Mouse (Mus musculus) spleen, adult 2 months (tissue): Measurements from ENCODE around the gene Hint1. TPM values are rescaled to one million over a fixed set of nuclear protein-coding genes. Genes with fewer than 3 reads are reported as not detected.
A peak's percentile ranks its signal among the peaks of the same experiment; 100 is the strongest.

ENCODE experiments used
- DNase-seq, 2 experiments: peaks; one replicate each; pipeline versions ENCODE4 v3.0.0 to v3.0.0-alpha.2; 2012 to 2021; ENCODE audit warnings: low spot score in 2 of 2, low read depth in 1 of 2
- H3K27ac ChIP-seq: fragments of 200-500 bp; 2 replicates; pipeline ENCODE4 v1.5.1; 2012; ENCODE audit warnings: low read length, inconsistent platforms; ENCODE audit not compliant: insufficient read depth
- H3K27me3 ChIP-seq: fragments of 200-500 bp; 2 replicates; pipeline ENCODE4 v1.6.1; 2012; ENCODE audit warnings: mild to moderate bottlenecking, moderate library complexity, low read length, inconsistent platforms; ENCODE audit not compliant: control insufficient read depth, insufficient read depth
- H3K36me3 ChIP-seq: fragments of 200-500 bp; 2 replicates; pipeline ENCODE4 v1.6.1; 2012; ENCODE audit warnings: mild to moderate bottlenecking, low read length, inconsistent platforms; ENCODE audit not compliant: control insufficient read depth, insufficient read depth
- H3K4me1 ChIP-seq: fragments of 200-500 bp; 2 replicates; pipeline ENCODE4 v1.6.1; 2011; ENCODE audit warnings: inconsistent platforms; ENCODE audit not compliant: control insufficient read depth, insufficient read depth, insufficient read length
- H3K4me3 ChIP-seq: fragments of 200-500 bp; 2 replicates; pipeline ENCODE4 v1.5.1; 2011; ENCODE audit warnings: mild to moderate bottlenecking, inconsistent platforms; ENCODE audit not compliant: insufficient read depth, insufficient read length; ENCODE audit errors: extremely low read depth
- CTCF ChIP-seq: fragments of 200-500 bp; IDR thresholded peaks from 2 replicates; pipeline ENCODE4 v1.5.1; 2011; ENCODE audit warnings: mild to moderate bottlenecking, inconsistent platforms; ENCODE audit not compliant: insufficient read depth, insufficient read length, insufficient replicate concordance; ENCODE audit errors: extremely low read depth
- POLR2A ChIP-seq: fragments of 200-500 bp; IDR thresholded peaks from 2 replicates; pipeline ENCODE4 v1.6.1; 2011; ENCODE audit warnings: low read depth, low read length, inconsistent platforms
- WGBS: fragments of 180-500 bp; shearing (Covaris S2); methylation state at CpG from one replicate; pipeline ENCODE4 v1.1.7; 2018; 5-methylcytosine and 5-hydroxymethylcytosine counted together
- polyA plus RNA-seq: library from polyadenylated mRNA; depleted of rRNA; stranded (reverse); fragments of >200 nt; gene quantifications from 2 replicates; pipeline ENCODE4 v1.2.3, GENCODE M21; 2012

The Hint1 gene
- polyA plus RNA-seq, 1 experiment, result 164 TPM

DNA sequence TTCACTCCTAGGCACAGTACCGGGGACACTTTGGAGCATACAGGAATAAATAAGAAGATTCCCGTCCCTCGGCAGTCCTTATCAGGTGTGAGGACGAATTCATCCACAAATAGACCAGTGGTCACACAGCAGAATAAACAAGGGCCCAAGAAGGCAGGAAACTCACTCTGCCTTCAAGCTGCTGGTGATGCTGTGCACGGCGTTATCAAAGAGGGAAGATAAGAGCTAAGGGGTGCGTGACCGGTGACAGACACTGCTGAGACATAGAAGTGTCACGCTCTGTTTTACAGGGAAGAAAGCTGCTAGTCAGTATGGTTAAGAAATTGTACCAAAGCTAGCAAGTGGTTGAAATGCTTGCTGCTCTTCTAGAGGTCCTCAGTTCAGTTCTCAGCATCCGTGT is 13.7 kb downstream of the Hint1 start:
- 75% methylated on average over 10 of the region's 10 CpGs for WGBS
- H3K27ac ChIP-seq, result no peak overlapping the region
- TF ChIP-seq CTCF, result no peak
- no peak for TF ChIP-seq POLR2A

DNA sequence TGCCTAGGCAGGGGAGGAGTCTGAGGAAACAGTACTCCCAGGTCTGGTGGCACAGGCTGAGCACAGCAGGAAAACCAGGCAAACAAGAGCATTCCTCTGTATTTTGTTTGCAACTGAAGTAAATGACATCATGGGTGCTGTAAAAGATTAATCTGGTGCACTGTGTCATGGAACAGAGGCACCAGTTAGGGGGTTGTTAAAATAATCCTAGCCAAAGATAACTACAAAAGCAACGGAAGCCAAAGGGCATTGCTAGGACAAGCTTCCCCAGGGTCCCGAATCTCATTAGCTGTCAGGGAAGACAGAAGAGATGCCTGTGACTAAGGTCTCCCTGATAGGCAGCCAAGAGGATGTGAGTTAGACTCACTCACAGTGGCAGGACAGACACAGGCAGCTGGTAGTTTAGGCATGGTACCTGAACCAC is 14.9 kb downstream of the Hint1 start:
- no peak overlapping the region for H3K27ac ChIP-seq
- DNase-seq, result no peak
- WGBS, result 84% methylated on average over 2 of the region's 2 CpGs

More for the DNA sequence above, 13.7 kb downstream of the Hint1 start:
- Histone ChIP-seq H3K27me3 (no peaks in the 10 kb centered on the region), H3K4me3 (no peak overlapping the region), H3K4me1 (peaks cover 6% of the 10 kb centered on the region; the same call in 1 of the 2 replicates), H3K36me3 (no peaks in the 10 kb centered on the region)
- DNase-seq, result no peak

DNA sequence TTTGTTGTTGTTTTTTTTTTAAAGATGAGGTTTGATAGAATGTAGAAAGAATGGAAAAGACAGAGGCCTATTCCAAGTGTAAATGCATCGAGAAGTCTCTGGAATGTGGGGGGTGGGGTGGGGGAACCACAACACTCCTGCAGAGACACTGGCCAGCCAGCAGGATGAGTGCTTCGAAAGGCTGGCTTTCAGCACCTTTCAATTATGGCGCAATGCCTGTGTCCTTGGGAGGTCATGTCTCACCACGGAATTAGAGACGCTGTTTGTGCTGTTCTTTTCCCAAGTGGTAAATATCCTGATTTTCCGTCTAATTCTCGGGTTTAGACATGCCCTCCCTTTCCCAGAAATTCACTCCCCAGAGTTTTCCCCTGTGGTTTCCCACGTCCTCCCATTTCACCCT is 16.5 kb downstream of the Hint1 start:
- DNase-seq, result no peak
- Histone ChIP-seq H3K27ac (no peak overlapping the region), H3K36me3 (no peaks in the 10 kb centered on the region), H3K4me1 (peaks cover 6% of the 10 kb centered on the region; the same call in 1 of the 2 replicates), H3K4me3 (no peak overlapping the region), H3K27me3 (no peaks in the 10 kb centered on the region)
- TF ChIP-seq POLR2A (no peak), CTCF (no peak)
- WGBS, result 89% methylated on average over 8 of the region's 8 CpGs

More for the DNA sequence above, 14.9 kb downstream of the Hint1 start:
- Histone ChIP-seq H3K4me1 (peaks cover 6% of the 10 kb centered on the region; the same call in 1 of the 2 replicates), H3K4me3 (no peak overlapping the region), H3K36me3 (no peaks in the 10 kb centered on the region), H3K27me3 (no peaks in the 10 kb centered on the region)
- TF ChIP-seq POLR2A, result no peak
- no peak for TF ChIP-seq CTCF

DNA sequence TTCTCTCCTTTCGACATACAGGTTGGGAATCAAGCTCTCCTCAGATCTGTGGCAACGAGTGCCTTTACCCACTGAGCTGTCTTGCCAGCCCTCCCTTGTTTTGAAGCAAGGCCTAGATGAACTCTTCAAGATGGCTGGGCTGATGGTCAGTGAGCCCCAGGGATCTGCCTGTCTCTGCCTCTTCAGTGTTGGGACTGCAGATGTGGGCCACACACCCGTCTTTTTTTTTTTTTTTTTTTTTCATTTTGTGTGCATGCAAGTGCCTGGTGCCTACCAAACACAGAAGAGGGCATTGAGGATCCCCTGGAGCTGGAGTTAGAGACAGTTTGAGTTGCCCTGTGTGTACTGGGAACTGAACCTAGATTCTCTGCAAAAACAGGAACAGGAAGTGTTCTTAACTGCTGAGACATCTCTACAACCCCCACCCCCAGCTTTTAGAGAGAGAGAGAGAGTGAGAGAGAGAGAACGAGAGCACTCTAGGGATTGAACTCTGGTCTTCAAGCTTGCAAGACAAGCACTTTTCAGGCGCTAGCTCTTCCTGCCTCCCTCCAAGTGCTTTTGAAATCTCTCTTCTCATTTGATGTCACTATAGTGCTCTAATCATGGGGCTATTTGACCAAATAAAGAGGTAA is 18.1 kb downstream of the Hint1 start:
- H3K4me3 ChIP-seq, result no peak overlapping the region
- H3K4me1 ChIP-seq, result peaks cover 6% of the 10 kb centered on the region; the same call in 1 of the 2 replicates
- H3K27ac ChIP-seq, result peak overlapping the region; percentile 45
- no peaks in the 10 kb centered on the region for H3K27me3 ChIP-seq
- 46% methylated on average over 5 of the region's 5 CpGs for WGBS
- no peak for TF ChIP-seq POLR2A
- DNase-seq, result no peak
- H3K36me3 ChIP-seq, result no peaks in the 10 kb centered on the region

DNA sequence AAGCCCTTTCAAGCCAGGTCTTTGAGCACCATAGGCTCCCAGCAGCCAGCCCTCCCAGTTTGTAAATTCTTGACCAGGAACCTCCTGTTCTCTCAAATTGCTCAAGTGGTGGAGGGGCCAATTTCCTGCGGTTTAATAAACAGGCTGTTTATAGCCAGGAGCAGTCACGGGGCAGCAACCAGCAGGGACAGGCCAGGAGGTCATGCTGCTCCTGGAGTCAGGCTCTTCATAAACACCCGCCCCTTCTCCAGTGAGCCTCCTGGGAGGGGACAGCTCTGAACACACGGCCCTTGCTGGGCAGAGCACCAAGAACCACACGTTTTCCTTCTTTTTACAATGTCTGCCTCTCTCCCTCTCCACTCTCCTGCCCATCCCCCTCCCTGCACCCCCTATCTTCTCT is 18.8 kb downstream of the Hint1 start:
- no peaks in the 10 kb centered on the region for H3K27me3 ChIP-seq
- DNase-seq, result no peak
- no peak overlapping the region for H3K4me3 ChIP-seq
- 54% methylated on average over 5 of the region's 5 CpGs for WGBS
- no peaks in the 10 kb centered on the region for H3K36me3 ChIP-seq
- peak overlapping the region; percentile 46 for H3K27ac ChIP-seq
- TF ChIP-seq CTCF (no peak), POLR2A (no peak)
- peaks cover 6% of the 10 kb centered on the region; the same call in 1 of the 2 replicates for H3K4me1 ChIP-seq

DNA sequence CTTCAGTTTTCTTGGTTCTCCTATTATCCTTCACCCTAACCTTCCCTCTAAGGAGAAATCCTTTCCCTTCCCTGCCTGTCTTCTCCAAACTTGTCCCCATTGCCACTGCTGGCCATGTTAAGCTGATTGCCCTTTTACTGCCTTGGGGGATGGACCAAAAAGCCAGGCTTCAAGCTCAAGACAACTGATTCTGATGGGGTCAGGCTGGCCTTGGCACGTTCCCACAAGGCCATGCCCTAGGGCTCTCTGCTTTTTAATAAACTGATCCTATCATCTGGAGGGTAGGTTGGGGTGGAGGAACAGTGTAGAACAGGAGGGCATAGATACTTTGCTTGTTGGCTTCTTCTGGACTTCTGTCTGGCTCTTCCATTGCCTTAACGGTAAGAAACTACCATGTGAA is 19.2 kb downstream of the Hint1 start:
- Histone ChIP-seq H3K4me3 (no peak overlapping the region), H3K27ac (peak overlapping the region; percentile 46; the same call in 1 of the 2 replicates), H3K36me3 (no peaks in the 10 kb centered on the region), H3K4me1 (peaks cover 6% of the 10 kb centered on the region; the same call in 1 of the 2 replicates), H3K27me3 (no peaks in the 10 kb centered on the region)
- DNase-seq, result no peak
- 85% methylated on average over 2 of the region's 2 CpGs for WGBS
- TF ChIP-seq POLR2A, result no peak
- no peak for TF ChIP-seq CTCF

DNA sequence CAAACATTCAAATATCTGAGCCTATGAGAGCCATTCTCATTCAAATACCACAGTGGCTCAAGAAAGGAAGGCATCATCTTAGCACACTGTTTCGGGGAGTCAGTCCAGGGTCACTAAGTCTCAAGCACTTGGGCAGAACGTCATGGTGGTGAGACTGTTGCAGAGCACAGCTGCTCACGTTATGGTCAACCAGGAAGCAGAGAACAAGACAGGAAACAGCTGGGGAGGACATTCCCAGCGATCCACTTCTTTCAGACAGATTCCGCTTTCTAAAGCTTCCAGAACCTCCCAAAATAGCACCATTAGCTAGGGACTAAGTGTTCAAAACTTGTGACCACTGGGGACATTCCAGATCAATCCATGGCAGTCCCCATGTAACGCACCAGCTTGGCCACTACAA is 21.7 kb downstream of the Hint1 start:
- WGBS, result 79% methylated on average over 6 of the region's 6 CpGs
- TF ChIP-seq POLR2A, result no peak
- no peak for TF ChIP-seq CTCF
- peaks cover 6% of the 10 kb centered on the region; the same call in 1 of the 2 replicates for H3K4me1 ChIP-seq
- no peak overlapping the region for H3K4me3 ChIP-seq
- DNase-seq, result no peak
- no peaks in the 10 kb centered on the region for H3K36me3 ChIP-seq
- H3K27me3 ChIP-seq, result no peaks in the 10 kb centered on the region
- no peak overlapping the region for H3K27ac ChIP-seq
